Mouse (Mus musculus): ENCODE results near the gene Hecw2. TPM values are rescaled to one million over a fixed set of nuclear protein-coding genes. Genes with fewer than 3 reads are reported as not detected.

The Hecw2 gene
- 0.95 and 1.9 TPM in 2 replicates for polyA plus RNA-seq (2015; fragmentation: Nextera tagmentation; extraction: Ambion mirVana)

DNA sequence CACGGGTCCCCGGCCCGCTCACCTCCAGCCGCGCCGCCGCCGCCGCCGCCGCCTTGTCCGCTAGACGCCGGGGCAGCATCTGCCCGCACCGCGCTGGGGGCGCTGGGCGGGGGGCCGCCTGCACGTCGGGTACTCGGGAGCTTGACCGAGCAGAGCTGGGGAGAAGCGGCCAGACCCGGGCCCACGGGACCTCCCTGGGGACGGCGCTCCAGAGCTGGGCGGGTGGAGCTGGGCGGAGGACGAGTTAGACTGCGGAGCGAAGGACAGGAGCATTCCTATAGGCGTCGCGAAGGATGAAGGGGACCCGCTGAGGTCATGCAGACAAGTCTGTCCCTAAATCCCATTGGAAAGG lies at the start of gene Hecw2:
Hecw2 (minus strand) TSS at position 215 of the 352 bp plus-strand sequence.

DNA sequence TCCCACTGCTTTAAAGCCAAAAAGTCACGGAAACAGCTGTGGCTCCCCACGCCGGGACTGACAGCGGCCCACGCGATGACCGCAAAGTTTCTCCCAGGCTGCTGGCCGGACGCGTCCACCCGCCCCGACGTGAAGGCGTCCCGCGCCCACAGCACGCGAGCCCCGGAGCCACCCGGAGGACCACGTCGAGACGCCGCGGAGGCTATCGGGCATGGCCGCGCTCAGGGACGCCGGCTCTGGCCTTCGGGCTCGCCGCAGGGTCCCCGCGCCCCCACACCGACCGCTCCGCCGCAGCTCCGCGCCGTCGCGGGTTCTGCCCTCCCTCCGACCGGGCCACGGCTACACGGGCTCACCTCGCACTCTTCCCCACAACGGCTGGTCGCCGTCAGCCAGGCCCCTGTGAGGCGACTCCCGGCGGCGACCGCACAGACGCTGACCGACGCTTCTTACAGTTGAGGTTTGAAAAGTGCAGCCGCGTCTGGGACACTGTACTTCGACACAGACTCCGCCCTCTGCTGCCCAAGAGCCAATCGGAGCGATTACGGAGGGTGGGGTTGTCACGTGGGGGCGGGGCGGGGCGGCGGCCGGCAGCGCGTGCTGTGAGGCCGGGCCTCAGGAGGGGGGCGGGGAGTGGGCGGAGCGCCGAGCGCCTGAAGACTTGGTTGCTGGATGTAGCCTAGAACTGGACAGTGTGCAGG lies 410.1 kb downstream of the Hecw2 start, which contains the start of gene Stk17b:
Stk17b (minus strand) TSS at position 504 of the 698 bp plus-strand sequence.

Small RNA genes within 50 kb of the gene (microRNA-seq; reads per million reads assigned to microRNA genes)
- gene Mir7681 = 0 reads per million in 2 experiments

Other genes with a start within 250 kb of the Hecw2 start
- gene Ccdc150, start 55.5 kb upstream of the Hecw2 start, polyA plus RNA-seq (2015; fragmentation: Nextera tagmentation; extraction: Ambion mirVana) = 0.04 TPM in 1 of 2 replicates, not detected in the other
- gene Gtf3c3, start 243.8 kb upstream of the Hecw2 start, polyA plus RNA-seq (2015; fragmentation: Nextera tagmentation; extraction: Ambion mirVana) = 9.5 and 10.6 TPM in 2 replicates